Mouse (Mus musculus) CH12.LX (cell line): Measurements from ENCODE around the gene Tspan3. TPM values are rescaled to one million over a fixed set of nuclear protein-coding genes. Genes with fewer than 3 reads are reported as not detected.

Experiments
- DNase-seq: peaks from one replicate; pipeline ENCODE4 v3.0.0-alpha.2; 2013; ENCODE audit errors: extremely low read depth
- H3K27ac ChIP-seq: 2 replicates; pipeline ENCODE4 v1.5.1; 2012; ENCODE audit warnings: low read depth, mild to moderate bottlenecking, control low read depth, moderate library complexity; ENCODE audit not compliant: insufficient read depth
- H3K27me3 ChIP-seq: replicated peaks from 2 replicates; pipeline ENCODE3; 2012; ENCODE audit warnings: inconsistent platforms
- H3K36me3 ChIP-seq, 2 experiments: replicated peaks in 1 of 2; 2 replicates each; pipeline versions ENCODE3 to v1.6.1; 2012; ENCODE audit warnings: inconsistent platforms in 1 of 2, low read length in 1 of 2, mild to moderate bottlenecking in 1 of 2, mixed read lengths in 1 of 2, moderate library complexity in 1 of 2; ENCODE audit not compliant: control insufficient read depth in 1 of 2, insufficient read depth in 1 of 2
- H3K4me1 ChIP-seq, 2 experiments: 2 replicates each; pipeline ENCODE4 v1.6.1; 2012; ENCODE audit warnings: inconsistent platforms in 1 of 2, moderate library complexity in 1 of 2; ENCODE audit not compliant: insufficient read depth in 2 of 2, control insufficient read depth in 1 of 2
- H3K4me2 ChIP-seq: 2 replicates; pipeline ENCODE4 v1.6.1; 2012; ENCODE audit warnings: low read depth, mild to moderate bottlenecking, control low read depth; ENCODE audit not compliant: poor library complexity, insufficient read depth, severe bottlenecking
- H3K4me3 ChIP-seq, 3 experiments: fragments of 150-350 bp in 1 of 3; sonication (generic) in 1 of 3; replicated peaks in 1 of 3; 2 replicates each; pipeline versions ENCODE3 to v1.5.1; 2011 to 2012; ENCODE audit warnings: low read depth in 2 of 3, low read length in 2 of 3, mild to moderate bottlenecking in 2 of 3, moderate library complexity in 2 of 3, control low read depth in 1 of 3, improper control_type of control experiment in 1 of 3, inconsistent platforms in 1 of 3, mixed read lengths in 1 of 3; ENCODE audit not compliant: poor library complexity in 1 of 3
- H3K79me2 ChIP-seq: replicated peaks from 2 replicates; pipeline ENCODE4 v1.6.1; 2012; ENCODE audit warnings: mild to moderate bottlenecking, moderate library complexity; ENCODE audit not compliant: control insufficient read depth, poor library complexity, insufficient read depth, severe bottlenecking; ENCODE audit errors: extremely low read depth
- H3K9ac ChIP-seq: 2 replicates; pipeline ENCODE4 v1.6.1; 2012; ENCODE audit warnings: low read depth, mild to moderate bottlenecking, control low read depth, moderate library complexity; ENCODE audit not compliant: insufficient read depth
- H3K9me3 ChIP-seq: replicated peaks from 2 replicates; pipeline ENCODE3; 2012; ENCODE audit warnings: low read length, inconsistent platforms, mixed read lengths
- BHLHE40 ChIP-seq: IDR thresholded peaks from 2 replicates; pipeline ENCODE4 v1.6.1; 2011; ENCODE audit warnings: mild to moderate bottlenecking, low read depth, low read length, improper control_type of control experiment
- CHD2 ChIP-seq: IDR thresholded peaks from 2 replicates; pipeline ENCODE4 v1.6.1; 2011; ENCODE audit warnings: low read length, improper control_type of control experiment
- CTCF ChIP-seq, 2 experiments: IDR thresholded peaks in 1 of 2; conservative IDR thresholded peaks in 1 of 2; 2 replicates each; pipeline ENCODE4 v1.5.1; 2011 to 2012; ENCODE audit warnings: low read depth in 2 of 2, low read length in 2 of 2, improper control_type of control experiment in 1 of 2, inconsistent platforms in 1 of 2, mild to moderate bottlenecking in 1 of 2, moderate library complexity in 1 of 2
- E2F4 ChIP-seq: IDR thresholded peaks from 2 replicates; pipeline ENCODE4 v1.6.1; 2011; ENCODE audit warnings: low read depth, low read length, improper control_type of control experiment; ENCODE audit not compliant: insufficient replicate concordance
- EP300 ChIP-seq: IDR thresholded peaks from 2 replicates; pipeline ENCODE4 v1.6.1; 2011; ENCODE audit warnings: low read length, improper control_type of control experiment
- GABPA ChIP-seq: IDR thresholded peaks from 2 replicates; pipeline ENCODE4 v1.6.1; 2012; ENCODE audit warnings: low read depth, low read length, improper control_type of control experiment, inconsistent platforms; ENCODE audit not compliant: insufficient replicate concordance
- HCFC1 ChIP-seq: IDR thresholded peaks from 2 replicates; pipeline ENCODE4 v1.6.1; 2012; ENCODE audit warnings: low read depth, mild to moderate bottlenecking, inconsistent platforms, low read length, improper control_type of control experiment
- IRF4 ChIP-seq: IDR thresholded peaks from 2 replicates; pipeline ENCODE4 v1.6.1; 2014; ENCODE audit warnings: low read depth, mild to moderate bottlenecking, inconsistent platforms, low read length, improper control_type of control experiment
- MAX ChIP-seq: IDR thresholded peaks from 2 replicates; pipeline ENCODE4 v1.6.1; 2011; ENCODE audit warnings: low read length, improper control_type of control experiment
- MEF2A ChIP-seq: IDR thresholded peaks from 2 replicates; pipeline ENCODE4 v1.6.1; 2014; ENCODE audit warnings: low read depth, mild to moderate bottlenecking, inconsistent platforms, low read length, improper control_type of control experiment, borderline replicate concordance
- MXI1 ChIP-seq: IDR thresholded peaks from 2 replicates; pipeline ENCODE4 v1.6.1; 2011; ENCODE audit warnings: mild to moderate bottlenecking, low read depth, low read length, improper control_type of control experiment
- MYC ChIP-seq: IDR thresholded peaks from 2 replicates; pipeline ENCODE4 v1.6.1; 2011; ENCODE audit warnings: low read depth, mild to moderate bottlenecking, improper control_type of control experiment, low read length
- NELFE ChIP-seq: IDR thresholded peaks from 2 replicates; pipeline ENCODE4 v1.6.1; 2011; ENCODE audit warnings: low read depth, low read length, improper control_type of control experiment
- NRF1 ChIP-seq: IDR thresholded peaks from 2 replicates; pipeline ENCODE4 v1.6.1; 2014; ENCODE audit warnings: low read depth, mild to moderate bottlenecking, inconsistent platforms, low read length, improper control_type of control experiment, moderate library complexity
- PAX5 ChIP-seq: IDR thresholded peaks from 2 replicates; pipeline ENCODE4 v1.6.1; 2012; ENCODE audit warnings: low read length, inconsistent platforms, mixed read lengths
- POLR2AphosphoS2 ChIP-seq: IDR thresholded peaks from 2 replicates; pipeline ENCODE4 v1.6.1; 2011; ENCODE audit warnings: low read depth, low read length, improper control_type of control experiment
- RAD21 ChIP-seq: IDR thresholded peaks from 2 replicates; pipeline ENCODE4 v1.6.1; 2011; ENCODE audit warnings: low read depth, mild to moderate bottlenecking, low read length, improper control_type of control experiment, moderate library complexity
- SIN3A ChIP-seq: IDR thresholded peaks from 2 replicates; pipeline ENCODE4 v1.6.1; 2012; ENCODE audit warnings: low read length, improper control_type of control experiment, inconsistent platforms
- SMC3 ChIP-seq: IDR thresholded peaks from 2 replicates; pipeline ENCODE4 v1.6.1; 2011; ENCODE audit warnings: low read depth, low read length, improper control_type of control experiment
- TBP ChIP-seq: conservative IDR thresholded peaks from 2 replicates; pipeline ENCODE4 v1.6.1; 2011; ENCODE audit warnings: low read depth, low read length, improper control_type of control experiment
- dilution Hi-C: fragments of 300-500 bp; cut with MboI; formaldehyde crosslinking; loops from 2 replicates; pipeline ENCODE4 v1.14.3; 2020; ENCODE audit warnings: low sequenced_read_pairs; ENCODE audit not compliant: extremely low pct_unique_long_range_greater_than_20kb, extremely low pct_ligation_motif_present
- in situ Hi-C: fragments of 300-500 bp; cut with MboI; formaldehyde crosslinking; loops from 3 replicates; pipeline ENCODE4 v1.14.3; 2019; ENCODE audit warnings: low sequenced_read_pairs, low pct_ligation_motif_present, low pct_unique_long_range_greater_than_20kb, mixed read lengths
- polyA plus RNA-seq: library from polyadenylated mRNA; unstranded; fragments of >175 nt; gene quantifications from 2 replicates; pipeline ENCODE4 v1.2.1, GENCODE M21; 2012; ENCODE audit warnings: low read depth; ENCODE audit not compliant: insufficient read length
- total RNA-seq, 2 experiments: library from RNA; depleted of rRNA; stranded (reverse); fragments of 300-350 nt in 1 of 2; fragments of >200 nt in 1 of 2; gene quantifications; 2 replicates each; pipeline ENCODE4 v1.2.3; 2012 to 2014

Tspan3 gene
- total and polyA plus RNA-seq, 3 experiments: 34.5 to 85.9 (median 60.4) TPM

DNA sequence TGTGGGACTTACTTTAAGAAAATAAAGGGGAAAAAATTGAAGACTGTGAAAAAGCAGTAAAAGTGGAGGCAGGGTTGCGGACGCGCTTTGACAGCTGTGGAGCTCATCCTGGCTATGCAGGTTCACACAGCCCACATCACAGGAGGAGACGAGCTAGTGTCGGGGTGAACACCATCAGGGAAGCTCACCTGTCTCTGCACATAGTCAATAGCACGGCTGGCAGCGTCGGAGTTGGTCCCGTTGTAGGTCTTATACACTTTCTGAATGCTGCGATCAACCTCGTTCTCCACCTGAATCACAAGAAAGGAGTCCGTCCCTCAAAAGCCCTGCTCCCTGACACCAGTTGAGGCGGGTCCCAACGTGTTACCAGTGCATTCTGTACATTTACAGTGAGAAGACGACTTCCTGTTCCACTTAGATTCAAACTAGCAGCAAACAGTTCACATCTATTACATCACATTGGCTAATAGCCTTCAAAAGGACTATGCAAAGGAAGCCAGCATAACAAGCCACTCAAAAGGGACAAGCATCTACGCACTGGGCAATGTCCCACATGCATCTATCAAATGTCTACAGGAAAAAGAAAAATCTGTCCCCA lies 18.9 kb downstream of the Tspan3 start:
- Histone ChIP-seq H3K36me3 (peaks cover 0 to 44% of the 10 kb centered on the region in 2 experiments), H3K9ac (no peak overlapping the region), H3K27ac (no peak overlapping the region), H3K4me3 (no peak overlapping the region), H3K27me3 (no peaks in the 10 kb centered on the region), H3K79me2 (no peaks in the 10 kb centered on the region), H3K4me2 (no peak overlapping the region), H3K9me3 (no peaks in the 10 kb centered on the region), H3K4me1 (peaks cover 3 to 23% of the 10 kb centered on the region in 2 experiments; a peak in 3 of 4 replicates)
- in situ Hi-C loops (no loop called here), dilution Hi-C loops (no loop called here)
- DNase-seq: no peak
- TF ChIP-seq CHD2 (no peak), TBP (no peak), POLR2AphosphoS2 (no peak), NELFE (no peak), HCFC1 (no peak), RAD21 (no peak), NRF1 (no peak), EP300 (no peak), IRF4 (no peak)

DNA sequence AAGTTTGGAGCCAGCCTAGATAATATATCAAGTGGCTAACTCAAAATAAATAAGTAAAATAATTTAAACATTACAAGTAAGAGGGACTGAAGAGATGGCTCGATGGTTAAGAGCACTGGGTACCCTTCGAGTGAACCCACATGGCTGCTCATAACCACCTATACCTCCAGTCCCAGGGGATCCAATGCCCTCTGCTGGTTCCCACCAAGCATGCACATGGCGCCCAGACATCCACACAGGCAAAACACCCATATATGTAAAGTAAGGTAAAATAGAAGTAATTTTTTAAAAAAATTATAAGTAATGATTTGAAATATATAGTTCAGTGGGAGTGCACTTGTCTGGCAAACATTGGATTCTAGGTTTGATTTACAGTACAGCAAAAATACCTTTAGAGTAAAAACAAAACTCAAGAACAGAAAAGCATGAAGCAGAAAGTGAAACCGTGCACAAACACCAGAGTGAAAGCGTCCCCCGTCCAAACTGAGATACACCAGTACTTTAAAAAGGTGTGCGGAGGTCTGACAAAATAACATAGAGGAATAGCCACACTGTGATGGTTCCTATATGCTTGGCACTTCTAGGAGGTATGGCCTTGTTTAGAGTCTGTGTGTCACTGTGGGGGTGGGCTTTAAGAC lies 20.8 kb downstream of the Tspan3 start:
- H3K4me3 ChIP-seq: no peak overlapping the region
- no peaks in the 10 kb centered on the region for H3K79me2 ChIP-seq
- H3K9me3 ChIP-seq: no peaks in the 10 kb centered on the region
- no peak for DNase-seq
- peaks cover 3 to 27% of the 10 kb centered on the region in 2 experiments; a peak in 3 of 4 replicates for H3K4me1 ChIP-seq
- peak in 1 of 2 experiments; percentile 58; a peak in 2 of 4 replicates for TF ChIP-seq CTCF (conservative IDR thresholded peaks at IDR 0.05 in 1 of 2, IDR thresholded peaks at IDR 0.05 in 1 of 2; ENCODE audit: low read depth in 2 of 2, low read length in 2 of 2)
- TF ChIP-seq MYC: peak; percentile 83
- TF ChIP-seq GABPA: no peak
- peak; percentile 41 for TF ChIP-seq RAD21
- peak; percentile 43; the same call in 1 of the 2 replicates for TF ChIP-seq EP300
- TF ChIP-seq BHLHE40: peak; percentile 63
- TF ChIP-seq E2F4: no peak
- TF ChIP-seq PAX5: no peak
- TF ChIP-seq MEF2A: peak; percentile 58; the same call in 1 of the 2 replicates
- no peak; the same call in 1 of the 2 replicates for TF ChIP-seq MAX
- TF ChIP-seq SMC3: peak; percentile 46
- TF ChIP-seq POLR2AphosphoS2: no peak
- peak; percentile 24; the same call in 1 of the 2 replicates for TF ChIP-seq MXI1
- TF ChIP-seq CHD2: no peak
- peak; percentile 81; the same call in 1 of the 2 replicates for TF ChIP-seq IRF4
- no peak for TF ChIP-seq SIN3A
- H3K4me2 ChIP-seq: peak overlapping the region; percentile 50
- dilution Hi-C loops: no loop called here
- no peaks in the 10 kb centered on the region for H3K27me3 ChIP-seq
- H3K27ac ChIP-seq: no peak overlapping the region
- no peak overlapping the region for H3K9ac ChIP-seq
- in situ Hi-C loops: no loop called here
- peaks cover 0 to 51% of the 10 kb centered on the region in 2 experiments for H3K36me3 ChIP-seq
